Mouse (Mus musculus) intestine, postnatal 0 days (tissue): Measurements from ENCODE around the gene Mkln1. TPM values are rescaled to one million over a fixed set of nuclear protein-coding genes. Genes with fewer than 3 reads are reported as not detected.

Source experiments
- ATAC-seq: fragments of 200-750 bp; cut with Nextera tagmentation; 2 replicates; pipeline ENCODE4 v1.8.0; 2017; ENCODE audit warnings: mild to moderate bottlenecking, moderate TSS enrichment, moderate library complexity
- H3K27ac ChIP-seq: fragments of 300-500 bp; sonication (generic); 2 replicates; pipeline ENCODE4 v1.5.1; 2014; ENCODE audit warnings: mild to moderate bottlenecking, low read depth, low read length, moderate library complexity
- H3K27me3 ChIP-seq: fragments of 300-500 bp; sonication (generic); replicated peaks from 2 replicates; pipeline ENCODE4 v1.6.1; 2014; ENCODE audit warnings: low read length, mixed read lengths; ENCODE audit not compliant: control insufficient read depth, insufficient read depth
- H3K36me3 ChIP-seq: fragments of 300-500 bp; sonication (generic); 2 replicates; pipeline ENCODE4 v1.6.1; 2014; ENCODE audit warnings: mild to moderate bottlenecking, moderate library complexity; ENCODE audit not compliant: control insufficient read depth, insufficient read depth
- H3K4me1 ChIP-seq: fragments of 300-500 bp; sonication (generic); replicated peaks from 2 replicates; pipeline ENCODE4 v1.6.1; 2014; ENCODE audit warnings: antibody characterized with exemption, low read length, mixed read lengths; ENCODE audit not compliant: control insufficient read depth, insufficient read depth
- H3K4me2 ChIP-seq: fragments of 300-500 bp; sonication (generic); replicated peaks from 2 replicates; pipeline ENCODE4 v1.6.1; 2014; ENCODE audit warnings: low read depth, mild to moderate bottlenecking, moderate library complexity
- H3K4me3 ChIP-seq: fragments of 300-500 bp; sonication (generic); 2 replicates; pipeline ENCODE4 v1.5.1; 2014; ENCODE audit warnings: low read depth, low read length
- H3K9ac ChIP-seq: fragments of 300-500 bp; sonication (generic); 2 replicates; pipeline ENCODE4 v1.6.1; 2014; ENCODE audit warnings: mild to moderate bottlenecking, low read depth, low read length
- H3K9me3 ChIP-seq: fragments of 300-500 bp; sonication (generic); 2 replicates; pipeline ENCODE4 v1.6.1; 2016; ENCODE audit warnings: mixed run types; ENCODE audit not compliant: control insufficient read depth
- CTCF ChIP-seq: sonication (generic); IDR thresholded peaks from 2 replicates; pipeline ENCODE4 v1.5.1; 2016; ENCODE audit warnings: low read depth, mild to moderate bottlenecking, control low read depth, antibody characterized with exemption, moderate library complexity
- WGBS: fragments of 180-500 bp; shearing (Covaris S2); extraction: QIAGEN DNeasy Blood & Tissue Kit; methylation state at CpG from one replicate; pipeline ENCODE4 v1.1.7; 2014; 5-methylcytosine and 5-hydroxymethylcytosine counted together
- polyA plus RNA-seq: library from polyadenylated mRNA; unstranded; fragments of >200 nt; fragmentation: Nextera tagmentation; extraction: Ambion mirVana; gene quantifications from 2 replicates; pipeline ENCODE4 v1.2.1, GENCODE M21; 2015

The Mkln1 gene
- polyA plus RNA-seq, 1 experiment from 2014 or later: 109 TPM

GRCm38 (mm10) chr6:31522478-31522877 is 123.9 kb downstream of the Mkln1 start:
- H3K4me2 ChIP-seq: no peak overlapping the region; the same call in 1 of the 2 replicates
- H3K4me3 ChIP-seq: no peak overlapping the region
- H3K27me3 ChIP-seq: no peaks in the 10 kb centered on the region
- TF ChIP-seq CTCF: no peak
- ATAC-seq: 0 out of 2 replicates have a peak, but pooled peaks have one; percentile 26
- peaks cover 4% of the 10 kb centered on the region; the same call in 1 of the 2 replicates for H3K4me1 ChIP-seq
- no peak overlapping the region for H3K27ac ChIP-seq
- H3K9me3 ChIP-seq: no peaks in the 10 kb centered on the region
- peaks cover 18% of the 10 kb centered on the region; the same call in 1 of the 2 replicates for H3K36me3 ChIP-seq
- H3K9ac ChIP-seq: no peak overlapping the region
- 41% methylated on average over 4 of the region's 4 CpGs for WGBS

- Histone ChIP-seq H3K36me3 (peaks cover 18% of the 10 kb centered on the region; the same call in 1 of the 2 replicates), H3K9ac (no peak overlapping the region), H3K4me3 (no peak overlapping the region), H3K9me3 (no peaks in the 10 kb centered on the region), H3K4me1 (peaks cover 4% of the 10 kb centered on the region; the same call in 1 of the 2 replicates), H3K27ac (no peak overlapping the region), H3K4me2 (no peak overlapping the region), H3K27me3 (no peaks in the 10 kb centered on the region)
- 74% methylated on average over 5 of the region's 5 CpGs for WGBS
- ATAC-seq: no peak
- no peak for TF ChIP-seq CTCF
Observed at GRCm38 (mm10) chr6:31523039-31523438, 124.5 kb downstream of the Mkln1 start.

GRCm38 (mm10) chr6:31523657-31524056 is 125.1 kb downstream of the Mkln1 start:
- H3K4me2 ChIP-seq: no peak overlapping the region
- H3K9me3 ChIP-seq: no peaks in the 10 kb centered on the region
- H3K9ac ChIP-seq: no peak overlapping the region
- no peak overlapping the region for H3K27ac ChIP-seq
- 87% methylated on average over 4 of the region's 4 CpGs for WGBS
- H3K4me1 ChIP-seq: peaks cover 4% of the 10 kb centered on the region; the same call in 1 of the 2 replicates
- H3K36me3 ChIP-seq: peaks cover 21% of the 10 kb centered on the region; the same call in 1 of the 2 replicates
- ATAC-seq: no peak
- H3K4me3 ChIP-seq: no peak overlapping the region
- no peaks in the 10 kb centered on the region for H3K27me3 ChIP-seq
- no peak for TF ChIP-seq CTCF

GRCm38 (mm10) chr6:31524121-31524520 is 125.6 kb downstream of the Mkln1 start:
- Histone ChIP-seq H3K9ac (no peak overlapping the region), H3K27me3 (no peaks in the 10 kb centered on the region), H3K36me3 (peaks cover 21% of the 10 kb centered on the region; the same call in 1 of the 2 replicates), H3K27ac (no peak overlapping the region), H3K9me3 (no peaks in the 10 kb centered on the region), H3K4me1 (peaks cover 4% of the 10 kb centered on the region; the same call in 1 of the 2 replicates), H3K4me2 (no peak overlapping the region), H3K4me3 (no peak overlapping the region)
- WGBS: 87% methylated on average over 13 of the region's 13 CpGs
- ATAC-seq: no peak
- TF ChIP-seq CTCF: no peak

GRCm38 (mm10) chr6:31524647-31525046 is 126.1 kb downstream of the Mkln1 start:
- Histone ChIP-seq H3K4me2 (no peak overlapping the region), H3K36me3 (peaks cover 21% of the 10 kb centered on the region; the same call in 1 of the 2 replicates), H3K27me3 (no peaks in the 10 kb centered on the region), H3K9me3 (no peaks in the 10 kb centered on the region), H3K27ac (no peak overlapping the region), H3K4me1 (peaks cover 4% of the 10 kb centered on the region; the same call in 1 of the 2 replicates), H3K9ac (no peak overlapping the region), H3K4me3 (no peak overlapping the region)
- TF ChIP-seq CTCF: no peak
- ATAC-seq: no peak
- WGBS: 83% methylated on average over 8 of the region's 8 CpGs

- ATAC-seq: no peak
- H3K4me2 ChIP-seq: no peak overlapping the region
- H3K36me3 ChIP-seq: peaks cover 21% of the 10 kb centered on the region; the same call in 1 of the 2 replicates
- H3K27me3 ChIP-seq: no peaks in the 10 kb centered on the region
- 65% methylated on average over 6 of the region's 6 CpGs for WGBS
- no peak overlapping the region for H3K27ac ChIP-seq
- TF ChIP-seq CTCF: peak; percentile 94
- H3K9me3 ChIP-seq: no peaks in the 10 kb centered on the region
- H3K4me1 ChIP-seq: peaks cover 4% of the 10 kb centered on the region; the same call in 1 of the 2 replicates
- no peak overlapping the region for H3K9ac ChIP-seq
- no peak overlapping the region for H3K4me3 ChIP-seq
Observed at GRCm38 (mm10) chr6:31525231-31525900, 126.8 kb downstream of the Mkln1 start.
